In the genomic region with DNA sequence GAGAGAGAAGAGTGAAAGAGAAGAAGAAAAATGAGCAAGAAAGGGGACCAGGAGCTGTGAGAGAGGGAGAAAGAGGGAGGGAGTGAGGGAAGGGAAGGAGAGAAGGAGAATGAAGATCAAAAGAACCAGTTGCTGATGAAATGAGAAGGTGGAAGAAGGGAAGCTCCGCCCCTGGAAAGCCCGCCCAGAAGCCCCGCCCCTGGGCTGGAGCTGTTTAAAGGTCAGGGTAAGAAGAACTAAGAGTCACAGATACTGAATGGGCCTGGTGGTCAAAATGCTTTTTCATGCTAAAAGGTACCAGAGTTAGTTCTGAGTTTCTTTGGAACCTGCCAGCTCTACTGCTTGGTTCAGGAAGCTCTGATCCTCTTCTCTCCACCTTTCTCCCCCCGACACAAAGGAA, we compare ENCODE assay signal across 12 mouse cellular contexts. TPM values are rescaled to one million over a fixed set of nuclear protein-coding genes. Genes with fewer than 3 reads are reported as not detected.
A peak's percentile ranks its signal among the peaks of the same experiment; 100 is the strongest.
DNase-seq lines count a peak whose midpoint lies in the region; ATAC-seq and TF ChIP-seq lines count a peak whose summit lies in the region.
"Had no signal": no experiment of that assay in that cellular context is flagged by ENCODE, and none has a peak within 500 bp of the region (broad histone marks: within the 10 kb centered on the region; RNA-seq: fewer than 3 reads in every experiment).

No protein-coding gene starts in this region.

- intact Hi-C loops in left cerebral cortex, postnatal 10 days (cut with DNase I), result no loop called here

- no peak overlapping the region for H3K4me3 ChIP-seq in ES-E14 (ENCODE audit: insufficient read depth in 1 of 2, low read depth in 1 of 2, low read length in 2 of 2, poor library complexity in 1 of 2, severe bottlenecking in 1 of 2)
- no peak overlapping the region for H3K4me3 ChIP-seq in forebrain, embryonic 15.5 days
- H3K4me3 ChIP-seq in midbrain, embryonic 11.5 days (ENCODE audit: low read depth, low read length), result no peak overlapping the region
- H3K4me3 ChIP-seq: embryonic facial prominence, embryonic 12.5 days; heart, embryonic 13.5 days had no signal

- no peak overlapping the region for H3K4me2 ChIP-seq in forebrain, embryonic 15.5 days (replicated peaks)
- no peak overlapping the region for H3K4me2 ChIP-seq in midbrain, embryonic 11.5 days
- H3K4me2 ChIP-seq: embryonic facial prominence, embryonic 12.5 days; heart, embryonic 13.5 days had no signal

- in situ Hi-C loops in ES-E14 (cut with MboI; ENCODE audit: low sequenced_read_pairs in 2 of 2, unreplicated experiment in 2 of 2), result no loop called here

- DNase-seq in 3T3-L1 (ENCODE audit: low read depth, low spot score) (peak; percentile 3), ES-E14 (ENCODE audit: low read depth, low spot score) (peak; percentile 34)
- no peak for DNase-seq in midbrain, embryonic 11.5 days (ENCODE audit: low spot score, missing footprints)
- DNase-seq in left cerebral cortex, postnatal 10 days (ENCODE audit: extremely low spot score in 1 of 2, low spot score in 2 of 2), result no peak
- no peak for DNase-seq in thymus, postnatal 10 days (ENCODE audit: low spot score in 2 of 2)
- DNase-seq in cerebellum, postnatal 10 days, result no peak
- DNase-seq: lung, postnatal 10 days; right cerebral cortex, postnatal 14 days had no signal

- H3K27ac ChIP-seq in ES-E14 (ENCODE audit: insufficient read depth, low read depth, low read length, poor library complexity, severe bottlenecking), result no peak overlapping the region
- peak overlapping the region; percentile 64 for H3K27ac ChIP-seq in forebrain, embryonic 15.5 days (replicated peaks)
- peak overlapping the region; percentile 30; the same call in 1 of the 2 replicates for H3K27ac ChIP-seq in midbrain, embryonic 11.5 days (ENCODE audit: low read depth, low read length)
- H3K27ac ChIP-seq: embryonic facial prominence, embryonic 12.5 days; heart, embryonic 13.5 days had no signal

- no peaks in the 10 kb centered on the region for H3K36me3 ChIP-seq in ES-E14 (ENCODE audit: control insufficient read depth, insufficient read depth, low read length, poor library complexity, severe bottlenecking)
- H3K36me3 ChIP-seq in forebrain, embryonic 15.5 days, result no peaks in the 10 kb centered on the region
- H3K36me3 ChIP-seq in midbrain, embryonic 11.5 days (ENCODE audit: control insufficient read depth, insufficient read depth, low read length), result no peaks in the 10 kb centered on the region
- H3K36me3 ChIP-seq: embryonic facial prominence, embryonic 12.5 days; heart, embryonic 13.5 days had no signal

- H3K9me3 ChIP-seq in ES-E14 (ENCODE audit: control insufficient read depth, insufficient read depth, low read depth, low read length), result no peaks in the 10 kb centered on the region
- H3K9me3 ChIP-seq in forebrain, embryonic 15.5 days, result no peaks in the 10 kb centered on the region
- no peaks in the 10 kb centered on the region for H3K9me3 ChIP-seq in midbrain, embryonic 11.5 days (ENCODE audit: control insufficient read depth, low read length)
- H3K9me3 ChIP-seq: embryonic facial prominence, embryonic 12.5 days; heart, embryonic 13.5 days had no signal

- no peaks in the 10 kb centered on the region for H3K27me3 ChIP-seq in forebrain, embryonic 15.5 days
- H3K27me3 ChIP-seq in midbrain, embryonic 11.5 days (ENCODE audit: control insufficient read depth, insufficient read depth, low read length), result no peaks in the 10 kb centered on the region
- H3K27me3 ChIP-seq: embryonic facial prominence, embryonic 12.5 days; heart, embryonic 13.5 days had no signal

- ATAC-seq in forebrain, embryonic 15.5 days (replicated peaks), result 0 out of 2 replicates have a peak, but pooled peaks have one; percentile 5
- ATAC-seq in midbrain, embryonic 11.5 days (ENCODE audit: low FRiP score), result no peak
- ATAC-seq: inflammation-experienced regulatory T-cells, adult 6 months had no signal

- 8% methylated on average over 4 of the region's 4 CpGs for WGBS in forebrain, embryonic 15.5 days
- WGBS in midbrain, embryonic 11.5 days, result 18% methylated on average over 4 of the region's 4 CpGs

- peaks cover 0 to 2% of the 10 kb centered on the region in 2 experiments; a peak in 1 of 4 replicates for H3K4me1 ChIP-seq in ES-E14 (ENCODE audit: control insufficient read depth in 2 of 2, insufficient read depth in 2 of 2, low read length in 2 of 2, poor library complexity in 1 of 2)
- H3K4me1 ChIP-seq in forebrain, embryonic 15.5 days, result peaks cover 36% of the 10 kb centered on the region
- H3K4me1 ChIP-seq in midbrain, embryonic 11.5 days (ENCODE audit: control insufficient read depth, insufficient read depth, low read length), result peaks cover 12% of the 10 kb centered on the region

- no peak overlapping the region for H3K9ac ChIP-seq in ES-E14 (ENCODE audit: insufficient read depth, low read depth, low read length, poor library complexity, severe bottlenecking)
- H3K9ac ChIP-seq in forebrain, embryonic 15.5 days (replicated peaks), result no peak overlapping the region
- H3K9ac ChIP-seq in midbrain, embryonic 11.5 days (ENCODE audit: low read length), result no peak overlapping the region
- H3K9ac ChIP-seq: embryonic facial prominence, embryonic 12.5 days; heart, embryonic 13.5 days had no signal

TF ChIP-seq in ES-E14, 5 proteins besides CTCF, POLR2A, EP300 and RAD21:
- TF ChIP-seq ZC3H11A (IDR thresholded peaks at IDR 0.05; ENCODE audit: borderline replicate concordance, low read depth, low read length), result no peak
- no peak for TF ChIP-seq HCFC1 (IDR thresholded peaks at IDR 0.05; ENCODE audit: borderline replicate concordance, insufficient read depth, low read length)
- TF ChIP-seq CHD2 (IDR thresholded peaks at IDR 0.05; ENCODE audit: low read depth, low read length), result no peak
- TF ChIP-seq ZNF384 (IDR thresholded peaks at IDR 0.05; ENCODE audit: low read depth, low read length), result no peak
- TF ChIP-seq MAFK (IDR thresholded peaks at IDR 0.05; ENCODE audit: insufficient read depth, low read depth, low read length), result no peak
TF ChIP-seq in ES-E14: peak in this region for 0.

RNA-seq across cellular contexts. Expression of a gene that starts 51.1 kb away (rescaled TPM):
- 0.53 and 1.8 TPM in 2 replicates for total RNA-seq in ES-E14 (2012; rRNA removed)
- polyA plus RNA-seq in forebrain, embryonic 15.5 days (2015; fragmentation: Nextera tagmentation; extraction: Ambion mirVana), result 0.84 and 1.1 TPM in 2 replicates
- 2.0 and 2.3 TPM in 2 replicates for polyA plus RNA-seq in midbrain, embryonic 11.5 days (2014; fragmentation: Nextera tagmentation; extraction: Ambion mirVana)
- 1 to 10 TPM; 6.2 to 6.7 TPM for total RNA-seq in left cerebral cortex, postnatal 10 days (2021)
- polyA plus RNA-seq: inflammation-experienced regulatory T-cells, adult 6 months had no signal

Comparison
In these comparisons a context has a peak if more than half of its experiments do, and no peak if none do; other contexts are left out.
1. DNase-seq: peak in 3T3-L1 (single experiment) and ES-E14 (single experiment); none in midbrain, embryonic 11.5 days (single experiment), left cerebral cortex, postnatal 10 days (0 of 2), thymus, postnatal 10 days (0 of 2) and cerebellum, postnatal 10 days (0 of 2).